Mouse (Mus musculus): Measurements from ENCODE around the gene Iqcn.

The Iqcn gene

DNA sequence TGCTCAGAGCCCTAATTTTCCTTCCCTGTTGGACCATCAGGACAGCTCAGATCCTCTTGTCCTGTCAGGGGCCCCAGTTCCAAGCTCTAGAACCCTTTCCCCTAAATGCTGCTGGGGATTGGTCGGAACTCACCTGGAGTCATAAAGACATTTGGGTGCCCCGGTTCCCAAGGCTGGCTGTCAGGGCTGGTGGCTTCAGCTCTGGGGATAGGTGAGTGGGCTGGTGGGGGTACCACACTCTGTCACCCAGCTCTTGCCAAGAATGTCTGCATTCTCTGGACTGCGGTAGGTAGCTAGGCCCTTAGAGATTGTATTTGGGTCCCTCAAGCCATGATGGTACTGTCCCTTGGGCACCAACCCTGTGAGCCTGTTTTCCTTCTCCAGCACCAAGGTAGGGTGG, at the start of gene Iqcn:
Gene Iqcn (plus strand): TSS at position 171 of the 400 bp plus-strand sequence.
- DNase-seq (ENCODE audit: low read depth), result no peak

DNA sequence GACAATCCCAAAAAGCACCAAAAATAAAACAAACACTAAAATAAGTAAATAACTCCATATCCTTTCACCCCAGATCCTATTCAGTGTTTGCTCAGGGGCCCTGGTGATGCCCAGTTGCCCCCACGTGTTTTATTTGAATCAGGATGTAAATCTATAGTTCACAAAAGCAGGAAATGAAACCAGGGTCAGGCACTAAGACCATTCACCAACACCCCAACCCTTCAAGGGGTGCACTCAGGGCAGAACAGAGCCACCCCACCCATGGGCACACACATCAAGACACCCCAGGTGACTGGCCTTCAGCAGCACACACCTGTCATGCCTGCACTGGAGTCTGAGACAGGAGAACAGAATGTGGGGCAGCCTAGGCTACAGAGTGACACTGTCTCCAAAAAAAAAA, 49.1 kb upstream of the Iqcn start:
- DNase-seq (ENCODE audit: low read depth), result no peak

DNA sequence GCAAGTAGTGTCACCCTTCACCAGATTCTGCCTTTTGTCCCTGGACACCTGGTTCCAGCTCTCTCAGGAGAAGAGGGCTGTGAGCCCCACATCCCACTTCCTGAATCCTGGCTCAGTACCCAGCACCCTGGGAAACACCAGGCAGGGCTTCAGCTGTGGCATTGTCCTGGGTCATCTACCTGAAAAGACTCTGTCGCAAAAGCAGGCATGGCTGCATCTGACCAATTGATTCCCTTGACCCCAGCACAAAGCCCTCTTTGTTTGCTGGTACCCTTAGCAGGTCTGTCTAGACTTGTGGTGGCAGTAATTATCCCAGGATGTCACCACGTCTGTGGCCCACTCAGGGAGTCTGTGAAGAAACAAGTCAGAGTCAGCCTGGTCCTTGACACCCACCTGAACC, 47.8 kb upstream of the Iqcn start:
- no peak for DNase-seq (ENCODE audit: low read depth)

DNA sequence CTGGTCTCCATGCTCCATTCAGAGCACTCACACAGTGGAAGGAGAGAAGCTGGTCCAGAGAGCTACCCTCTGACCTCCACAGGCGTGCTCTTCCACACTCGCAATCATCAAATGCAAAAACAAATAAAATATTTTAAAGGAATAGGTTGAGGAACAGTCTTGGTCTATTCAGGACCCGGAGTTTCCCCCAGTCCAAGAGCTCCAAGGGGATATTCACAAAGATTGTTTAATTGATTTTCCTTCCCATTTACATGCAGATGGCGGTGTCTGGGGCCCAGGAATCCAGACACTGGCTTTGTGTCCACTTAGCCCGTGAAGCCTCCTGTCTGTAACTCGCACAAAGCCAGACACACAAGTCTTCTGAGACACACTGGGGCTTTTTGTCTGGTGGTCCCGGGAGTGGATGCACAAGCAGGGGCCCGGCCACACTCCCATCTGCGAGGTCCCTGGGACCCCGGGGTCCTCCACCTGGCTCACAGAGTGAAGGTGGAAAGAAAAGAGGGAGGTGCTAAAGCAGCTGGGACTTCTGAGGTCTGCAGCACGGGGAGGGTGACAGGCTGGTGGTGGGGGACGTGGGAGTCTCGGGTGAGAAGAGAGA, 47.0 kb upstream of the Iqcn start:
- no peak for DNase-seq (ENCODE audit: low read depth)

DNA sequence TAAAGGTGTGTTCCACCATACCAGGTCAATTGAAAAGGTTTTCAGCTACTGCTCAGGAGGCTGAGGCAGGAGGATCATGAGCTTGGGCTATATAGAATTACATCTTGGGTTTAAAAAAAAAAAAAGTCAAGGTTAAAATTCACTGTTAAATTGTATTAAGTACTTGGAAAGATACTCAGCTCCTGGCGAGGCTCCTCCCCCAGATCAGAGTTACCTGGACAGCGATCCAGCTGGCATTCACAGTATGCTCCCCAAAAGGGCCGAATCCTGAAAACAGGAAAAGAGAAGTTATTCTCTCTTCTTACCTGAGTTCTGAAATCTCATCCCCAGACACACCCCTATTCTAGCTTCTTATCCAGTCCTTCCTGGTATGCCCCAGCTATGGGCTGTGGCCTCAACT, 46.0 kb upstream of the Iqcn start:
- no peak for DNase-seq (ENCODE audit: low read depth)

DNA sequence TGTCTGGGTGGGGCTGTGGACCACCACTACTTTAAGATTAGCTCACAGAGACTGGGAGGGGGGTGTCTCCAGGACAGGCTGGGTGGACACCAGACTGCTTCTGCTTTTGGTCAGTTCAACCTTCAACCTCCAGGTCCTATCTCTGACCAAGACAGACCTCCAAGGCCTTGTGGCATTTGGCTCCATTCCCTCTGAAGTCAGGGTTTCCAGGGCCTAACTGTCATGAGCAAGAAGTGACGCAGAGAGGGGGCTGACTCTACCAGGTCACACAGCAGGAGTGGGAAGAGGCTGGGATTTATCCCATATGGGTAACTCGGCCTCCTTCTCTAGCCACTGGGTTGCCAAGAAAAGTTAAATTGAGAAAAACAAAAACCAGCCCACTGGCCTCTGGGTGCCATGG, 45.5 kb upstream of the Iqcn start:
- no peak for DNase-seq (ENCODE audit: low read depth)

DNA sequence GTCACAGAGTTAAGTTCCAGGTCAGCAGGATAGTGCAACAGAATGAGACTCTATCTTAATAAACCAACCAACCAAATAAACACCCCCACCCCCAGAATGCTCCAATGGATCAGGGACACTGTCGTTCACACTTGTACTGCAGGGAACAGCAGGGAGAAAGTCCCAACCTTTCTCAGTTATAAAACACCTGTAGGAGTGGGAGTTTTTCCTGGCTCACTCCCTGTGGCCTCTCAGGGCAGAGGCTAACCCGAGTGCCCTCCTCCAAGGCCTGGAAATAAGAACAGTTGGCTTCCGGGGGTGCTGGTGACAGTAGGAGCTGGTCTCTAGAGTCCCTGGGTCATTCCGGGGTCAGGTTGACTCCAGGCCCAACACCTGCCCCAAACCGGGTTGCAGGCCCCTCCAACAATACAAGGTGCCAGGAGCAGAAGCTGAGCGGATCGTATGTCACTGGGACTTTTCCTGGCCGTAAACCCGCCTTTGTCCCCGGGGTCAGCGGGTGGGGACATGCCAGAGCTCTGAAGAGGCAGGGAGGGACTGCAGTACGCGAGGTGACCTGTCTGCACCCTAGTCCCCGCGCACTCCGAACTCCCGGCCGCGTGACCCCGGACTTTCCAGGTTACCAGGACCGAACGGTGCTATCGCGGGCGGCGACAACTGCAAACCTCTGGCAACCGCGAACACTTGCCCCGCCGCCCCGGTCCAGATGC, 44.2 kb upstream of the Iqcn start:
- no peak for DNase-seq (ENCODE audit: low read depth)

DNA sequence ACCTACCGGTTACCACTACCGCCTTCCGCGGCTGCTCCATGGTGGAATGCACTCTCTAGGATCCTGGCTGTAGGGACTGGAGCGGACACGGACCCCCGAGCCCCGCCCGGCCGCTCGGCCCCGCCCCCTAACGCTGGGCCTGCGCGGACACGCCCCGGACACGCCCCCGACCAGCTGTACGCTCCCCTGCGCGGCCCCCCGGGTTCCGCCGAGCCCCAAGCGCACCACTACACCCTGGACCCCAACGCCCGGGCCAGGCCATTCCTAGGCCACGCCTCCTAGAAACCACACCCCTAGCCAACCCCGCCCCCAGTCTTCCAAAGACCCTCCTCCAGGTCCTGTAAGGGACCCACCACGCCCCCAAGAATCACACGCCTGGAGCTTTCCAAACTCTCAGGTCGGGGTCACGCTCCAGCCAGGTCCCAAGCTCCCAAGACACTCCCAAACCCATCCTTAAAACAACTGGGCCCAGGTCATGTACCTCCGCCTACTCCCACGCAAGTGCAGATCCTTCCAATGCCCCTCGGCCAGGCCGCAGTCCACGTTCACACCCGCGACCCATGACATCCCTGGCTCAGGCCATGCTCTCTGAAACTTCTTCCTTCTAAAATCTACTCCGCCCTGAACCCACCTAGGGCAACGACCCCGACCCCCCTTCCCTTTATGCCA, 43.5 kb upstream of the Iqcn start:
- peak; percentile 49 for DNase-seq (ENCODE audit: low read depth)

DNA sequence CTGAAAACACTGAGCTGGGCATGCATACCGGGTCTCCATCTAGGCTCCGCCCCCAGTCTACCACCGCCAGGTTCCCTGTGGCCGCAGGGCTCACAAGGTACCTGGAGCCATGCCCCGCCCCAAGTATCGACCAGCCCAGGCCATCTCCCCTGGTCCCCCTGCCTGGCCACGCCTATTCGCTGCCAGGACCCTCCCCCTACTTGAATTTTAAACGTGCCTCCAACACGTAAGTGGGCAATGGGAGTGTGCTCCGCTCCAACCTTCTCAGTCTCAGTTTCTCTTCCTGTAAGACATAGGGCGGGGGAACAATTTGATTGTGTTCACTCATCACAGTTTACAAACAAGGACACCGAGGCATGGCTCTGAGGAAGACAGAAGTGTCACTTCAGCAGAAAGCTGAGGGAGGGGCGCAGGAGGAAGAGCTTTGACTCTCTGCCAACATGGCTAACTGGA, 43.0 kb upstream of the Iqcn start, which contains the start of gene Pgpep1:
Gene Pgpep1 (minus strand): TSS at position 116 of the 453 bp plus-strand sequence.
- DNase-seq (ENCODE audit: low read depth), result no peak

DNA sequence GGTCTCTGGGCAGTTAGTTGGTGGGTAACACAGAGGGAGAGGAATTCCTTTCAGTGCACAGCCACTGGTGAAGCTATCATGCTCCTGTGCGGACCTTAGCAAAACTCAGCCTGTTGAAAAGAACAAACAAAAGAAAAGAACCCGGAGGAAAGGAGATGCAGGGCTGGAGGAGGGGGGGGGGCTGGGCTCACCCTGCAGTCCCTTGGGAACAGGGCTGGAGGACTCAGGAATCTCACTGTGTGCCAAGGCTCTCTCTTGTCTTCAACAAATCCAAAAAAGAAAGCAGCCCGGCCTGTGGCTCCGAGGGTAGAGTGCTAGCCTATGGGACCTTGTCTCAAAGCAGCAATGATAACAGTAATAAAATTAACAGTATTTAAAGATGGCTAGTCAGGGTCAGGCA, 39.6 kb upstream of the Iqcn start:
- no peak for DNase-seq (ENCODE audit: low read depth)

DNA sequence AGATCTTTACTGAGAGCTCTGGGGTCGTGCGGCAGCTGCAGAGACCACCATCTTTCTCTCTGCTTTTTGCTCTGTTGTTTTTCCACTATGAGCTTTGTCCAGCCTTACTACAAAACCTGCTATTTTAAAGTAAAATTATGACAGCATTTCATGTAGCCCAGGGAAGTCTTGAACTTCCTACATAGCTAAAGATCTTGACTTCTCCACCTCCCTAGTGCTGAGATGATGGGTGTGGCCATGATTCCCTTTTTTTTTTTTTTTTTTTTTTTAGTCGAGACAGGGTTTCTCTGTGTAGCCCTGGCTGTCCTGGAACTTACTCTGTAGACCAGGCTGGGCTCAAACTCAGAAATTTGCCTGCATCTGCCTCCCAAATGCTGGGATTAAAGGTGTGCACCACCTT, 38.6 kb upstream of the Iqcn start:
- DNase-seq (ENCODE audit: low read depth), result no peak

DNA sequence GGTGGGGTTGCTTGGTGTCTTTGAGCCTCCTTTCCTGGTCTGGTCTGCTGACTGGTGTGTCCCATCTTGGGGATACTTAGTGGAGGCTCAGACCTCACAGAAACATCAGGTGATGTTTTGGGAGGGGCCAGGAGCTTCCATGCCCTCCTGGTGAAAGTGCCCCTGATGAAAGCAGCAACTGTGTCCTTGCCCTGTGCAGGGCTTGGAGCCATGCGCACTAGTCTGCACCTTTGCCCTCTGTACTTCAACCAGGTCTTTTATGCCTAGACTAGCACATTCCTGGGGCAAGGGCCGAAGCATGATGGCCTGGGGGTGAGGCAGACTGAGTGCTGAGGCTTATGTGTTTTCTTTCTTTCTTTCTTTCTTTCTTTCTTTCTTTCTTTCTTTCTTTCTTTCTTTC, 37.7 kb upstream of the Iqcn start:
- no peak for DNase-seq (ENCODE audit: low read depth)

DNA sequence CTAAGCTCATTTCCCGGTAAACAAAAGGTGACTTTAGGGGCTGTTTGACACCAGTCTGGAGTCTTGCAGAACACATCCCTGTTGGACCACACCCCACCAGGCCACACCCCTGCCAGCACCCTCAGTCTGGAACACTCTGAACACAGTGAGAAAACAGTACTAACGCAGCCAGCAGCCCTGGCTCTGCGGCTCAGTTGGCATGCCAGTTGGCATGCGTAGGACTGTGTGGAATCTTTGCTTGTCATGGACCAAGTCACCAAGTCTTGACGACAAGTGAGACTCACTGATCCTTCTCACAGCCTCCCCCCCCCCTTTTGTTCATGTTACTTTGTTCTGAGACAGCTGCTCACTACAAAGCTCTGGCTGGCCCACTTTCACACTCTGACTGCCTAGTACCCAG, 36.2 kb upstream of the Iqcn start:
- DNase-seq (ENCODE audit: low read depth), result peak; percentile 51

DNA sequence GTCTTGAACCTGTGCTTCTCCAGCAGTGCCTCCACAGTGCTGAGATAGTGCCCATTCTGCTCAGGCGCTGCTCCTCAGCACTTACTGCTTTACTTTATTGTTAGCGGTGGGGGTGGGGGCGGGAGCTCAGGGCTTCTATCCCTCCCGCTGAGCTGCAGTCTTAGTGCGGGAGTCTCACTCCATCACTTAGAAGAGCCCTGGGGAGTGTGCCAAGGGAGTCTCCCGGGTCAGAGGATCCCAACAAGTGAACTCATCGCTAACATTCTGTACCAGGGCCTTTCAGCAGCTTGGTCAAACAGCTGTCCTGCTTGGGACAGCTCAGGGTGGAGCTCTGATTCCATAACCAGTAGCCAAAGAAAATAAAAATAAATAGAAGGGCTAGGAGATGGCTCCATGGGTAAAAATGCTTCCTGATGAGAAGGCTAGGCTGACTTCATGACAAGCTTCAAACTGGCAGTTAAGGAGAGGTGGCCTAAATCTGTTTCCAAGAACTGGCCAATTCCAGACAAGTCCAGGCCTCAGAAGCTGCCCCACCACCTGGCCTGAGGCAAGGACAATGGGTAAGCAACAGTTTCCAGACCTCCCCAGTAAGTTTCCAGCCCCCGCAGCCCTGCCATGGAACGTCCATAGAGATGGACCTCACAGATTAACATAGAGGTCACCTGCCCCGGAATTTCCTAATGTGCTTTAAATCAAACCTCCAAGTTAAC, 31.5 kb upstream of the Iqcn start:
- DNase-seq (ENCODE audit: low read depth), result no peak

DNA sequence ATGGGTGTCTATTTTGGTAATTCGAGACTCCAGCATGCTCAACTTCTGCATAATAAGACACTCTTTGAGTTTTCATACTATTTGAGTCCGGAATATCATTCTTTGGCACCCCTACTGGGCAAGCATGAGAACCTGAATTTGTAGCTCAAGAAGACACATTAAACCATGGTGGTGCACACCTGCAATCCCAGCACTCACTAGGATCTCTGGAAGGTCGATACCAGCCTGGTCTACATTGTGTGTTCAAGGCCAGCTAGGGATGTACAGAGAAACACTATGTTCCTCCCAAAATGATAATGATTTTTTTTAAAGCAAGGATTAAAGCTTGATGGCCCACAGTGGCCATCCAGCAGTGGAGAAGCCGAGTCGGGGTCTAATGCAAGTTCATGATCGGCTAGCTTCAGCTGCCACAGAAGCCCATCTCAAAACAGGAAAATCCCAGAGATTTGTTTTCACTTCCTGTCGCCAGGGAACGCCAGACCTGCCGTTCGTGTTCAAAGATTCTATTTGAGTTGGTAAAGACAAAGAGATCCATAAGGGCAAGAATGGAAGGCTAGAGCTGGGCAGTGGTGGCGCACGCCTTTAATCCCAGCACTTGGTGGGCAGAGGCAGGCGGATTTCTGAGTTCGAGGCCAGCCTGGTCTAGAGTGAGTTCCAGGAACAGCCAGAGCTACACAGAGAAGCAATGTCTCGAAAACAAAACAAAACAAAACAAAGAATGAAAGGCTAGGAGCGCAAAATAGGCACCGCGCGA, 30.8 kb upstream of the Iqcn start:
- no peak for DNase-seq (ENCODE audit: low read depth)

DNA sequence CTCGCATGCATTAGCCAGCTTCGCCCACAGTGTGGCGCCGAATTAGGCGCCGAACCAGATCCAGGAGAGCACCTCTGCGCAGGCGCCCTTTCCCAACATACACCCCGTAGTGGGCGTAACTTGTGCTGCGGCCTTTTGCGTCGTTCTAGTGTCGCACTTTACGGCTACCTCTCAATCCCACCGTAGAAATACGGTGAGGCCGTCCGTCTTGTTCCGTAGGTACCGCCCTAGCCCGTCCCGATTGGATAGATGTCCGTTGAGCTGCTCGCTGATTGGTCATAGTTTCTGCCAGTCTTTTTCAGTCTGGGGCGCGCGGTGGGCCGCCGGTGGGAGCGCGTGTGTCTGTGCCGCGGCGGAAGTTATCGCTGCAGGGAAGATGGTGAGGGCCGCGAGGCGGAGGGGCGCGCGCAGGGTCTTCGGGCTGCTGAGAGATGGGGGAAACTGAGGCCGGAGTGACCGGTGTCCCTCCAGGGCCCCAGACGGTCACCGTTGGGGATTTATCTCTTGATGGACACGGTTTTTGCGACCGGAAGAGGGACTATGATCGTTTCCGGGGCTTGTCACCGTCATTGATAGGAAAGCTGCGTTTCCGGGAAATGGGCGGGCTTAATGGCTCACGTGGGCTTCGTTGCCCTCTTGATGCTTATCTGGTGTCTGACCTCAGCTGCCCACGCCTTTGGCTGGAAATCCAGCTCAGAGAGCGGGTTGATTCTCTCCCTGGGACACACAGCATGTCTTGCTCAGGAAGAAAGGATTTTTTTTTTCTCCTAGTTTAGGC, 30.0 kb upstream of the Iqcn start, which contains the start of gene Lsm4:
Gene Lsm4 (plus strand): TSS at position 170 of the 778 bp plus-strand sequence.
- DNase-seq (ENCODE audit: low read depth), result peak; percentile 99

DNA sequence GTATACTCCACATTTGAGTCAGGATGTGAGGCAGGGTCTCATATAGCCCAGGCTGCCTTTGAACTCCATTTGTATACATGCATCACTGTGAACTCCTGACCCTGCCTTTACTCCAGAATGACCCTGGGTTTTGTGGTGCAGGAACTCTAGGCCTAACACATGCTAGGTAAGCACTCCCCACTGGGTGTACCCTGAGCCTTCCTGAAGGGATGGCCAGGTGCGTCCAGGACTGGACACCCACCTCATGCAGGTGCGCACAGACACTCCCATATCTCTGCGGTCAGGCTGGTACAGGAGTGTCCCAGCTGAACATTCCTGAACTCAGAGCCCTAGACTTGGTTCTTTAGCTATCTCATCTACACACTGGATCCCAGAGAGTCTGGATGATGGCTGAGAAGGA, 29.1 kb upstream of the Iqcn start:
- DNase-seq (ENCODE audit: low read depth), result no peak

DNA sequence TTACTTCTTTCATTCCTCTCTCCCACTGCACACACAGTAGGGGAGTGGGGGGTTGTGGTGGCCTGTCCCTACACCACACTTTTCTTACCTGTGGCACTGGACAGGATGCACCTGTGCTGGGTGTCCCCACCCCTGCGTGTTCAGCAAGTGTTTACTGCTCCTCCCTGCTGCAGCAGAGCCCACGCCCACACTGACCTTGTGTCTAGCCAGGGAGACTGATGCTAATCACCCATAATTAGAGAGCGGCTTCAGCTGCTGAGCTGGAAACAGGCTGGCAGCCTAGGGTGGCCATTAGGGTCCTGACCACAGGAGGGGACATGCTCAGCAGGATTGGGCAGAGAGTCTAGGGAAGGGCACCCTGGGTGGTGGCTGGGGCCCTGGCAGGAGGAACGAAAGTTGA, 28.5 kb upstream of the Iqcn start:
- DNase-seq (ENCODE audit: low read depth), result no peak

DNA sequence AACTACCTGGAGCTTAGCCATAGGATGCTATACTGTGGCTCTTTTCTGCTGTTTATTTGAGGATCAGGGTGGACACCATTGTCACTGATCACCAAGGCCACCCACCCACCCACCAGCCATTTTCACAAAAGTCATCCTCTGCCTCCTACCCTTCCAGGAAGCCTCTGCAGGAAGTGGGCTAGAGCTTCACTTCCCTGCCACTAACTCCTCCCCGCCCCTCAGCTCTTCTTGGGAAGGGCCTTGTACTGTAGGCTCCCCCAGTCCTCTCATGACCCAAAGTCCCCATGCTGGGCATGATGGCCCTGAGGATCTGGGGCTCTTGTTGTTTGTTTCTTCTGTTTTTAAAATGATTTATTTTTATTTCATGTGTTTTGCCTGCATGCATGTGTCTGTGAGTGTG, 27.9 kb upstream of the Iqcn start:
- no peak for DNase-seq (ENCODE audit: low read depth)

DNA sequence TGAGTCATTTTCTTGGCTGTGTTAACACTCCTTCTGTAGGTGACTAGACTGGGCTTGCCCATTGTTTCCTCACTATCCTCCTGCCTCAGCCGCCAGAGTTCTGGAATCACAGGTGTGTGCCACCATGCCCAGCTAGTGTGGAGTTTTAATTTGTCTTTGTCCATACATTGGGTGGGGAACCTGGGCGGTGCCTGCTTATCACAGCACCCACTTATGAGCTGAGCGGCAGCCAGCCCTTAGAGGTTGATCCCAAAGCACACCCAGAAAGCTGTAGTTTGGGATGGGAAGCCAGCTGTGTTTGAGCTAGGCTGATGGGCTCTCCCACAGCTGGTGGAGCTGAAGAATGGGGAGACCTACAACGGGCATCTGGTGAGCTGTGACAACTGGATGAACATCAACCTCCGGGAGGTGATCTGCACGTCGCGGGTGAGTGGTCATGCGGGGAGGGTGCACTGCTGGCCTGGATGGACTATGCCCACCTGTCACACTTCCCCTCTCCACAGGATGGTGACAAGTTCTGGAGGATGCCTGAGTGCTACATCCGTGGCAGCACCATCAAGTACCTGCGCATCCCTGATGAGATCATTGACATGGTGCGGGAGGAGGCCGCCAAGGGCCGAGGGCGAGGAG, 25.7 kb upstream of the Iqcn start:
- no peak for DNase-seq (ENCODE audit: low read depth)

DNA sequence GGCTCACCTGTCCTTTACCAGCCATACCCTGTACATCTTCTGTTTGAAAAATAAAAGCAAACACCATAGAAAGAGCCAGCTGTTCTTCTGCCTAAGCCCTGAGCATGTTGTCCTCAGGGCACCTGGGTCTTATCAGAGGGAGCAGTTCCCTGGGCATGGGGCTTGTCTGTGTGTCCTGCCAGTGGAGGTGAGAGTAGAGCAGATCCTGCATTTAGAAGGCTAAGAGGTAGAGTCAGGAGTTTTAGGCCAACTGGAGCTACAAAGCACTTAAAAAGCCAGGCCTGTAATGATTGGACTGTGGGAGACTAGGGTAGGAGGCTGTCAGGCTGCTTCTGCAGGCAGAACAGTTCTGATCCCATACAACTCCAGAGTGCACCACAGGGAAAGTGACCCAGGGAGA, 24.6 kb upstream of the Iqcn start:
- no peak for DNase-seq (ENCODE audit: low read depth)
